Mouse (Mus musculus) midbrain, embryonic 15.5 days (tissue): ENCODE measurements around the gene Gm20388. TPM values are rescaled to one million over a fixed set of nuclear protein-coding genes. Genes with fewer than 3 reads are reported as not detected.
"Not testable (repeated sequence)": the region's sequence is repeated elsewhere in the genome, so short reads cannot be mapped to it uniquely, and the experiment has no call there.

ENCODE experiments used
- ATAC-seq: fragments of 200-750 bp; cut with Nextera tagmentation; replicated peaks from 2 replicates; pipeline ENCODE4 v1.8.0; 2017; ENCODE audit warnings: moderate TSS enrichment
- H3K27ac ChIP-seq: fragments of 300-500 bp; sonication (generic); 2 replicates; pipeline ENCODE4 v1.5.1; 2015; ENCODE audit warnings: mild to moderate bottlenecking, inconsistent platforms
- H3K27me3 ChIP-seq: fragments of 300-500 bp; sonication (generic); replicated peaks from 2 replicates; pipeline ENCODE4 v1.6.1; 2015; ENCODE audit warnings: inconsistent platforms
- H3K36me3 ChIP-seq: fragments of 300-500 bp; sonication (generic); replicated peaks from 2 replicates; pipeline ENCODE4 v1.6.1; 2015; ENCODE audit warnings: inconsistent platforms
- H3K4me1 ChIP-seq: fragments of 300-500 bp; sonication (generic); 2 replicates; pipeline ENCODE4 v1.6.1; 2015; ENCODE audit warnings: inconsistent platforms
- H3K4me2 ChIP-seq: fragments of 300-500 bp; sonication (generic); 2 replicates; pipeline ENCODE4 v1.6.1; 2015; ENCODE audit warnings: inconsistent platforms, mild to moderate bottlenecking, moderate library complexity
- H3K4me3 ChIP-seq: fragments of 300-500 bp; sonication (generic); 2 replicates; pipeline ENCODE4 v1.5.1; 2015; ENCODE audit warnings: mild to moderate bottlenecking, inconsistent platforms
- H3K9ac ChIP-seq: fragments of 300-500 bp; sonication (generic); 2 replicates; pipeline ENCODE4 v1.6.1; 2015; ENCODE audit warnings: mild to moderate bottlenecking, inconsistent platforms
- H3K9me3 ChIP-seq: fragments of 300-500 bp; sonication (generic); 2 replicates; pipeline ENCODE4 v1.6.1; 2016; ENCODE audit warnings: inconsistent platforms
- WGBS: fragments of 180-500 bp; shearing (Covaris S2); methylation state at CpG from one replicate; pipeline ENCODE4 v1.1.7; 2015; ENCODE audit warnings: mixed read lengths; 5-methylcytosine and 5-hydroxymethylcytosine counted together
- polyA plus RNA-seq: library from polyadenylated mRNA; unstranded; fragments of >200 nt; fragmentation: Nextera tagmentation; extraction: Ambion mirVana; gene quantifications from 2 replicates; pipeline ENCODE4 v1.2.1, GENCODE M21; 2015

Gene Gm20388
- polyA plus RNA-seq, 1 experiment from 2014 or later = 5.6 TPM

- Histone ChIP-seq H3K27ac (no peak overlapping the region), H3K4me1 (peaks cover 32% of the 10 kb centered on the region), H3K36me3 (no peaks in the 10 kb centered on the region), H3K4me2 (no peak overlapping the region), H3K9me3 (no peaks in the 10 kb centered on the region), H3K4me3 (no peak overlapping the region), H3K27me3 (no peaks in the 10 kb centered on the region), H3K9ac (no peak overlapping the region)
- ATAC-seq = no peak
- 78% methylated on average over 7 of the region's 7 CpGs for WGBS
Observed at GRCm38 (mm10) chr8:123808671-123809070, 3898.0 kb downstream of the Gm20388 start.

GRCm38 (mm10) chr8:123809342-123809741 is 3898.7 kb downstream of the Gm20388 start:
- peaks cover 32% of the 10 kb centered on the region for H3K4me1 ChIP-seq
- WGBS = 88% methylated on average over 4 of the region's 4 CpGs
- not testable (repeated sequence) for H3K4me2 ChIP-seq, H3K27ac ChIP-seq, ATAC-seq, H3K9ac ChIP-seq, H3K4me3 ChIP-seq, H3K36me3 ChIP-seq, H3K9me3 ChIP-seq, H3K27me3 ChIP-seq

- Histone ChIP-seq H3K27ac (no peak overlapping the region), H3K4me2 (no peak overlapping the region), H3K9me3 (no peaks in the 10 kb centered on the region), H3K27me3 (no peaks in the 10 kb centered on the region), H3K36me3 (no peaks in the 10 kb centered on the region), H3K4me3 (no peak overlapping the region), H3K9ac (no peak overlapping the region), H3K4me1 (peaks cover 17% of the 10 kb centered on the region)
- WGBS = 91% methylated on average over 5 of the region's 5 CpGs
- no peak for ATAC-seq
Observed at GRCm38 (mm10) chr8:123812227-123812626, 3901.6 kb downstream of the Gm20388 start.

- 77% methylated on average over 16 of the region's 16 CpGs for WGBS
- Histone ChIP-seq H3K27me3 (no peaks in the 10 kb centered on the region), H3K27ac (no peak overlapping the region), H3K4me3 (no peak overlapping the region), H3K36me3 (no peaks in the 10 kb centered on the region), H3K4me2 (no peak overlapping the region), H3K9ac (no peak overlapping the region), H3K9me3 (no peaks in the 10 kb centered on the region), H3K4me1 (peaks cover 6% of the 10 kb centered on the region)
- no peak for ATAC-seq
Observed at GRCm38 (mm10) chr8:123813173-123813891, 3902.7 kb downstream of the Gm20388 start.

- Histone ChIP-seq H3K4me3 (no peak overlapping the region), H3K4me2 (no peak overlapping the region), H3K27me3 (no peaks in the 10 kb centered on the region), H3K27ac (no peak overlapping the region), H3K36me3 (no peaks in the 10 kb centered on the region), H3K9ac (no peak overlapping the region), H3K9me3 (no peaks in the 10 kb centered on the region), H3K4me1 (peaks cover 4% of the 10 kb centered on the region; the same call in 1 of the 2 replicates)
- ATAC-seq = no peak
- WGBS = 88% methylated on average over 4 of the region's 4 CpGs
Observed at GRCm38 (mm10) chr8:123813892-123814266, 3903.2 kb downstream of the Gm20388 start.

GRCm38 (mm10) chr8:123815325-123815724 is 3904.7 kb downstream of the Gm20388 start:
- WGBS = 91% methylated on average over 11 of the region's 11 CpGs
- H3K9ac ChIP-seq = no peak overlapping the region
- no peak overlapping the region for H3K4me3 ChIP-seq
- H3K27ac ChIP-seq = no peak overlapping the region
- H3K27me3 ChIP-seq = no peaks in the 10 kb centered on the region
- no peaks in the 10 kb centered on the region for H3K36me3 ChIP-seq
- H3K4me2 ChIP-seq = no peak overlapping the region
- H3K9me3 ChIP-seq = no peaks in the 10 kb centered on the region
- 0 out of 2 replicates have a peak, but pooled peaks cover 2% of the 10 kb centered on the region for H3K4me1 ChIP-seq
- no peak for ATAC-seq

GRCm38 (mm10) chr8:123816939-123817338 is 3906.3 kb downstream of the Gm20388 start:
- H3K9me3 ChIP-seq = no peaks in the 10 kb centered on the region
- H3K27me3 ChIP-seq = no peaks in the 10 kb centered on the region
- H3K36me3 ChIP-seq = no peaks in the 10 kb centered on the region
- H3K4me3 ChIP-seq = no peak overlapping the region
- H3K4me1 ChIP-seq = 0 out of 2 replicates have a peak, but pooled peaks cover 2% of the 10 kb centered on the region
- no peak for ATAC-seq
- no peak overlapping the region for H3K27ac ChIP-seq
- H3K4me2 ChIP-seq = no peak overlapping the region
- H3K9ac ChIP-seq = no peak overlapping the region
- WGBS = 89% methylated on average over 8 of the region's 8 CpGs

GRCm38 (mm10) chr8:123817747-123818146 is 3907.1 kb downstream of the Gm20388 start:
- WGBS = 90% methylated on average over 11 of the region's 11 CpGs

GRCm38 (mm10) chr8:123819683-123820610 is 3909.3 kb downstream of the Gm20388 start:
- ATAC-seq = no peak
- Histone ChIP-seq H3K4me2 (no peak overlapping the region), H3K27ac (no peak overlapping the region), H3K9ac (no peak overlapping the region), H3K4me3 (no peak overlapping the region), H3K27me3 (no peaks in the 10 kb centered on the region), H3K4me1 (no peaks in the 10 kb centered on the region), H3K9me3 (no peaks in the 10 kb centered on the region), H3K36me3 (no peaks in the 10 kb centered on the region; the same call in 1 of the 2 replicates)
- WGBS = 96% methylated on average over 19 of the region's 19 CpGs

More at GRCm38 (mm10) chr8:123817747-123818146, 3907.1 kb downstream of the Gm20388 start:
- ATAC-seq = no peak
- H3K36me3 ChIP-seq = no peaks in the 10 kb centered on the region
- no peaks in the 10 kb centered on the region for H3K9me3 ChIP-seq
- no peaks in the 10 kb centered on the region for H3K27me3 ChIP-seq
- no peak overlapping the region for H3K9ac ChIP-seq
- no peak overlapping the region for H3K4me3 ChIP-seq
- H3K27ac ChIP-seq = no peak overlapping the region
- H3K4me1 ChIP-seq = 0 out of 2 replicates have a peak, but pooled peaks cover 2% of the 10 kb centered on the region
- no peak overlapping the region for H3K4me2 ChIP-seq

GRCm38 (mm10) chr8:123820780-123821179 is 3910.1 kb downstream of the Gm20388 start:
- H3K4me1 ChIP-seq = no peaks in the 10 kb centered on the region
- WGBS = 95% methylated on average over 6 of the region's 6 CpGs
- ATAC-seq = no peak

GRCm38 (mm10) chr8:123823111-123823510 is 3912.5 kb downstream of the Gm20388 start:
- peaks cover 14% of the 10 kb centered on the region for H3K36me3 ChIP-seq
- no peak overlapping the region for H3K4me2 ChIP-seq

More at GRCm38 (mm10) chr8:123820780-123821179, 3910.1 kb downstream of the Gm20388 start:
- Histone ChIP-seq H3K9me3 (no peaks in the 10 kb centered on the region), H3K36me3 (no peaks in the 10 kb centered on the region; the same call in 1 of the 2 replicates), H3K4me3 (no peak overlapping the region), H3K4me2 (no peak overlapping the region), H3K27ac (no peak overlapping the region), H3K27me3 (no peaks in the 10 kb centered on the region), H3K9ac (no peak overlapping the region)

GRCm38 (mm10) chr8:123823532-123824123 is 3913.0 kb downstream of the Gm20388 start:
- peaks cover 14% of the 10 kb centered on the region for H3K36me3 ChIP-seq
- 93% methylated on average over 18 of the region's 18 CpGs for WGBS
- ATAC-seq = no peak
- no peak overlapping the region for H3K9ac ChIP-seq
- H3K27me3 ChIP-seq = no peaks in the 10 kb centered on the region
- H3K27ac ChIP-seq = no peak overlapping the region
- no peak overlapping the region for H3K4me2 ChIP-seq
- H3K4me3 ChIP-seq = no peak overlapping the region
- H3K4me1 ChIP-seq = no peaks in the 10 kb centered on the region
- no peaks in the 10 kb centered on the region for H3K9me3 ChIP-seq

More at GRCm38 (mm10) chr8:123823111-123823510, 3912.5 kb downstream of the Gm20388 start:
- Histone ChIP-seq H3K9ac (no peak overlapping the region), H3K4me3 (no peak overlapping the region), H3K27me3 (no peaks in the 10 kb centered on the region), H3K9me3 (no peaks in the 10 kb centered on the region), H3K4me1 (no peaks in the 10 kb centered on the region), H3K27ac (no peak overlapping the region)
- ATAC-seq = no peak
- WGBS = 93% methylated on average over 10 of the region's 10 CpGs
